8 mouse cellular contexts compared by ENCODE assay signal in genomic region chr10:75021138-75021537, GRCm38 (mm10). TPM values are rescaled to one million over a fixed set of nuclear protein-coding genes. Genes with fewer than 3 reads are reported as not detected.
A peak's percentile ranks its signal among the peaks of the same experiment; 100 is the strongest.
DNase-seq lines count a peak whose midpoint lies in the region; ATAC-seq lines count a peak whose summit lies in the region.

No protein-coding gene starts in this region.

- H3K9me3 ChIP-seq in forebrain, embryonic 13.5 days (replicated peaks), result no peaks in the 10 kb centered on the region
- no peaks in the 10 kb centered on the region for H3K9me3 ChIP-seq in hindbrain, embryonic 16.5 days (ENCODE audit: control insufficient read depth, low read length)

- H3K9ac ChIP-seq in forebrain, embryonic 13.5 days, result no peak overlapping the region
- no peak overlapping the region for H3K9ac ChIP-seq in hindbrain, embryonic 16.5 days (ENCODE audit: low read depth, low read length)

- H3K4me1 ChIP-seq in forebrain, embryonic 13.5 days, result no peaks in the 10 kb centered on the region
- H3K4me1 ChIP-seq in hindbrain, embryonic 16.5 days (ENCODE audit: control insufficient read depth, insufficient read depth, low read depth, low read length), result no peaks in the 10 kb centered on the region

- peak; percentile 78 for ATAC-seq in forebrain, embryonic 13.5 days
- ATAC-seq in hindbrain, embryonic 16.5 days, result 0 out of 2 replicates have a peak, but pooled peaks have one; percentile 12

- H3K27ac ChIP-seq in forebrain, embryonic 13.5 days, result no peak overlapping the region
- H3K27ac ChIP-seq in hindbrain, embryonic 16.5 days (ENCODE audit: low read depth, low read length), result no peak overlapping the region

- H3K27me3 ChIP-seq in forebrain, embryonic 13.5 days, result no peaks in the 10 kb centered on the region
- no peaks in the 10 kb centered on the region for H3K27me3 ChIP-seq in hindbrain, embryonic 16.5 days (replicated peaks; ENCODE audit: control insufficient read depth, insufficient read depth, low read length)

- H3K4me2 ChIP-seq in forebrain, embryonic 13.5 days, result no peak overlapping the region
- H3K4me2 ChIP-seq in hindbrain, embryonic 16.5 days (ENCODE audit: low read length), result no peak overlapping the region

- 15% methylated on average over 6 of the region's 6 CpGs for WGBS in forebrain, embryonic 13.5 days
- 13% methylated on average over 6 of the region's 6 CpGs for WGBS in hindbrain, embryonic 16.5 days

- no peak overlapping the region for H3K4me3 ChIP-seq in forebrain, embryonic 13.5 days
- no peak overlapping the region for H3K4me3 ChIP-seq in hindbrain, embryonic 16.5 days (ENCODE audit: low read length)

- DNase-seq in Muller cell, postnatal 12 days (ENCODE audit: inconsistent ontology term), result peak; percentile 57
- peak; percentile 47 for DNase-seq in c-Kit-positive CD71-negative TER-119-negative erythroid progenitor cells, embryonic 14.5 days (ENCODE audit: low read depth)
- DNase-seq in layer of hippocampus, postnatal 25 days (ENCODE audit: extremely low spot score in 1 of 2, low spot score in 1 of 2), result peak; percentile 87 to 95
- peak; percentile 44 to 78 for DNase-seq in lung, postnatal 4 days
- DNase-seq in right cerebral cortex, postnatal 10 days (ENCODE audit: low spot score in 2 of 2), result peak; percentile 70 to 85
- peak; percentile 50 to 75 for DNase-seq in urinary bladder, postnatal 4 days (ENCODE audit: low spot score in 2 of 2)

- no peaks in the 10 kb centered on the region for H3K36me3 ChIP-seq in forebrain, embryonic 13.5 days (ENCODE audit: poor library complexity, severe bottlenecking)
- H3K36me3 ChIP-seq in hindbrain, embryonic 16.5 days (ENCODE audit: control insufficient read depth, insufficient read depth, low read length), result no peaks in the 10 kb centered on the region

RNA-seq across cellular contexts. Expression of gene Rsph14, which starts 11.2 kb away (rescaled TPM):
- polyA plus RNA-seq in forebrain, embryonic 13.5 days (2015; fragmentation: Nextera tagmentation; extraction: Ambion mirVana), result 0.31 and 0.67 TPM in 2 replicates
- 0.49 and 0.81 TPM in 2 replicates for polyA plus RNA-seq in hindbrain, embryonic 16.5 days (2015; fragmentation: Nextera tagmentation; extraction: Ambion mirVana)
- under 1 TPM; 0.27 to 0.31 TPM for total RNA-seq in layer of hippocampus, postnatal 25 days (2021)

RNA-seq across cellular contexts. Expression of gene Rab36, which starts 15.7 kb away (rescaled TPM):
- polyA plus RNA-seq in forebrain, embryonic 13.5 days (2015; fragmentation: Nextera tagmentation; extraction: Ambion mirVana), result 11.3 and 14.4 TPM in 2 replicates
- polyA plus RNA-seq in hindbrain, embryonic 16.5 days (2015; fragmentation: Nextera tagmentation; extraction: Ambion mirVana), result 19.5 and 22.2 TPM in 2 replicates
- 10 to 100 TPM; 26.1 to 35.8 TPM for total RNA-seq in layer of hippocampus, postnatal 25 days (2021)

RNA-seq across cellular contexts. Expression of gene Bcr, which starts 39.3 kb away (rescaled TPM):
- polyA plus RNA-seq in forebrain, embryonic 13.5 days (2015; fragmentation: Nextera tagmentation; extraction: Ambion mirVana), result 11.5 and 13.5 TPM in 2 replicates
- polyA plus RNA-seq in hindbrain, embryonic 16.5 days (2015; fragmentation: Nextera tagmentation; extraction: Ambion mirVana), result 11.5 and 13.6 TPM in 2 replicates
- 100 to 1,000 TPM; 107 to 109 TPM for total RNA-seq in layer of hippocampus, postnatal 25 days (2021)

RNA-seq across cellular contexts. Expression of gene Gnaz, which starts 54.2 kb away (rescaled TPM):
- polyA plus RNA-seq in forebrain, embryonic 13.5 days (2015; fragmentation: Nextera tagmentation; extraction: Ambion mirVana), result 18.3 and 20.9 TPM in 2 replicates
- 87.3 and 96.0 TPM in 2 replicates for polyA plus RNA-seq in hindbrain, embryonic 16.5 days (2015; fragmentation: Nextera tagmentation; extraction: Ambion mirVana)
- 100 to 1,000 TPM in 1 of 2 experiments, 10 to 100 TPM in 1; 99.3 to 109 TPM for total RNA-seq in layer of hippocampus, postnatal 25 days (2021)
